Mouse (Mus musculus) liver, adult 2 months (tissue): ENCODE measurements around the gene Prcd.

Experiments used
- CTCF ChIP-seq: fragments of 200-500 bp; IDR thresholded peaks from 2 replicates; pipeline ENCODE4 v1.5.1; 2011; ENCODE audit warnings: low read depth, low read length, control low read depth
- POLR2A ChIP-seq: fragments of 200-500 bp; IDR thresholded peaks from 2 replicates; pipeline ENCODE4 v1.6.1; 2011; ENCODE audit warnings: low read length, control low read depth; ENCODE audit not compliant: insufficient read depth; ENCODE audit errors: extremely low read depth

DNA sequence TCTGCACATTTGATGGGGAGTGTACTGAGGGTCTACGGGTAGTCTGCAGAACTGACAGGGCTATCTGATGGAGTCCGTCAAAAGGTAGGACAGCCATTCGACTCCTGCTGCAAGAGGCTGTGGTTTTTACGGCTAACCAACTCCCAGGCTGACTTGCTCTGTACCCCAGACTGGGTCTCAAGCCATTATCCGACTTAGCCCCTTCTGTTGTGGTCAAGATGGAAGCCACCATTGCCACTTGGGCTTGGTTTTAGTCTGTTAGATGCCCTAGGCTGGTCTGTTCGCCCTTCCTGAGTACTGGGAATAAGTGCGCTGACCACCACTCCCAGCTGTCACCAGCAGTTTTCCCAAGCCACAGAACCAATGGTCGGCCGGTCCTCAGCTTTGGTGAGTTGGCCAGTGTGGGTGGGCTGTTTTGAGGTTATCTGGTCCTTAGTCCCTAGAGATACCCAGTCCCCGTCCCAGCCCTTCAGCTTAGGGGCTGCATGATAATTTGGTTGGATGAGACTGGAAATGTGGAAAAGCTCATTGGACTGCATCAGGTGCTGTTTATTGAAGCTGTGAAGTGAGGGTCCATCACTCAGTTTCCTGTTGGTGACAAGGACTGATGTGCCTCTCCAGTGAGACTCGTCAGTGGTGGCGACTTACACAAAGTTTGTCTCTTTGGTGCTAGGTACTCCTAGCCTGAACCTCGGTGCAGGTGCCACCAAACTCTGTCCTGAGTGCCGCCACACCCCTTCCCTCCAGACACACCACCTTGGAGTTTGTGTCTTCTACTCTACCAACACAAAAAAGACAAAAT, 23.0 kb downstream of the Prcd start:
- TF ChIP-seq CTCF, result no peak
- TF ChIP-seq POLR2A, result no peak
